Mouse (Mus musculus): ENCODE results near the gene Olfr549.

- TF ChIP-seq POLR2A (IDR thresholded peaks at IDR 0.05; ENCODE audit: insufficient read length, low read depth) = no peak
- TF ChIP-seq USF1 (IDR thresholded peaks at IDR 0.05; ENCODE audit: low read depth) = no peak
- no peak for TF ChIP-seq E2F4 (IDR thresholded peaks at IDR 0.05; ENCODE audit: insufficient read depth)
- TF ChIP-seq TCF12 (IDR thresholded peaks at IDR 0.05; ENCODE audit: insufficient read depth, poor library complexity, severe bottlenecking) = no peak
- TF ChIP-seq POLR2AphosphoS2 (IDR thresholded peaks at IDR 0.05; ENCODE audit: insufficient read length, low read depth) = no peak
- TF ChIP-seq MAX (IDR thresholded peaks at IDR 0.05; ENCODE audit: low read depth) = no peak
- no peak for TF ChIP-seq TCF3 (IDR thresholded peaks at IDR 0.05; ENCODE audit: insufficient read length, low read depth)
- TF ChIP-seq MYOD1 (IDR thresholded peaks at IDR 0.05; ENCODE audit: control insufficient read depth in 1 of 3, insufficient read length in 2 of 3, low read depth in 2 of 3) = no peak
- no peak for TF ChIP-seq REST (IDR thresholded peaks at IDR 0.05; ENCODE audit: insufficient read depth, insufficient read length)
- no peak for TF ChIP-seq CEBPB (IDR thresholded peaks at IDR 0.05; ENCODE audit: insufficient read depth, poor library complexity, severe bottlenecking)
- no peak for TF ChIP-seq MYOG (IDR thresholded peaks at IDR 0.05; ENCODE audit: control insufficient read depth in 1 of 3, insufficient read depth in 1 of 3, insufficient read length in 2 of 3, low read depth in 2 of 3)
Observed at GRCm38 (mm10) chr7:102549570-102549969, at the start of gene Olfr549.
